In the genomic region with DNA sequence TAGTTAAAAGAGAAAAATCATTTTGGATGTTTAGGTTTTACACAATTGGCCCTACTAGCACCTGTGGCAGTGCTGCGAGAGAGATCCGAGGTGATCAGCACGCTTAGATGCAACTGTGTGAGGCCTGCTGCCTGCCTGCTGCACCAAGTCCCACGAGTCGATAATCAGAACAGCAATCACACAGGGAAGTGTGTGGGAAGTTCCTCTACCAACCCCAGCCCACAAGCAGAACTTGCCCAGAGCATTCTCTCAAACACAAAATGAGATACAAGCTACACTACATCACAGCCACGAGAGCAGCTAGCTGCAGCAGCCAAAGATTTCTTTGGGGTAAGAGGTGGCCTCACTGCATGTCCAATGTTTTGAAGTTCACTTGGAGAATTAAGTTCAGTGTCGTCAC, we compare ENCODE assay signal across 19 mouse cellular contexts.
"Had no signal": no experiment of that assay in that cellular context is flagged by ENCODE, and none has a peak within 500 bp of the region (broad histone marks: within the 10 kb centered on the region; RNA-seq: fewer than 3 reads in every experiment).

No protein-coding gene starts in this region.

- H3K9ac ChIP-seq: limb, embryonic 12.5 days; limb, embryonic 15.5 days; liver, embryonic 14.5 days; liver, postnatal 0 days; lung, embryonic 14.5 days; midbrain, embryonic 13.5 days; stomach, embryonic 15.5 days had no signal

- H3K27ac ChIP-seq: limb, embryonic 12.5 days; limb, embryonic 15.5 days; liver, embryonic 14.5 days; macrophage; midbrain, embryonic 13.5 days; stomach, embryonic 15.5 days had no signal

- H3K27me3 ChIP-seq: limb, embryonic 12.5 days; limb, embryonic 15.5 days; midbrain, embryonic 13.5 days; stomach, embryonic 15.5 days had no signal

- H3K4me3 ChIP-seq: limb, embryonic 12.5 days; limb, embryonic 15.5 days; midbrain, embryonic 13.5 days; stomach, embryonic 15.5 days had no signal

- DNase-seq: kidney, adult 18-20 months; kidney, adult 9 months; kidney, postnatal 14 days; kidney, postnatal 4 days; left cerebral cortex, postnatal 4 days; liver, postnatal 0 days; lung, embryonic 14.5 days; right cerebral cortex, postnatal 14 days; spleen, adult 18-20 months; thymus, postnatal 25 days had no signal

- ATAC-seq: intestine, embryonic 16.5 days; liver, postnatal 0 days; lung, postnatal 0 days; midbrain, embryonic 13.5 days had no signal

- H3K9me3 ChIP-seq: limb, embryonic 12.5 days; limb, embryonic 15.5 days; midbrain, embryonic 13.5 days; stomach, embryonic 15.5 days had no signal

- H3K4me2 ChIP-seq: limb, embryonic 12.5 days; limb, embryonic 15.5 days; liver, embryonic 11.5 days; lung, embryonic 14.5 days; midbrain, embryonic 13.5 days; stomach, embryonic 15.5 days had no signal

- H3K4me1 ChIP-seq: midbrain, embryonic 13.5 days; stomach, embryonic 15.5 days had no signal
